Mouse (Mus musculus) limb, embryonic 13.5 days (tissue): ENCODE results near the gene Sox6. TPM values are rescaled to one million over a fixed set of nuclear protein-coding genes. Genes with fewer than 3 reads are reported as not detected.

ENCODE experiments used
- ATAC-seq: fragments of 200-750 bp; cut with Nextera tagmentation; 2 replicates; pipeline ENCODE4 v1.8.0; 2017; ENCODE audit warnings: low read depth, moderate number of reproducible peaks, moderate TSS enrichment; ENCODE audit not compliant: low FRiP score
- H3K27ac ChIP-seq: fragments of 300-500 bp; sonication (generic); 2 replicates; pipeline ENCODE4 v1.5.1; 2015; ENCODE audit warnings: inconsistent platforms, mild to moderate bottlenecking, moderate library complexity
- H3K27me3 ChIP-seq: fragments of 300-500 bp; sonication (generic); 2 replicates; pipeline ENCODE4 v1.6.1; 2015; ENCODE audit warnings: mild to moderate bottlenecking, inconsistent platforms
- H3K36me3 ChIP-seq: fragments of 300-500 bp; sonication (generic); 2 replicates; pipeline ENCODE4 v1.6.1; 2015; ENCODE audit warnings: inconsistent platforms, mild to moderate bottlenecking, moderate library complexity
- H3K4me1 ChIP-seq: fragments of 300-500 bp; sonication (generic); 2 replicates; pipeline ENCODE4 v1.6.1; 2015; ENCODE audit warnings: inconsistent platforms
- H3K4me2 ChIP-seq: fragments of 300-500 bp; sonication (generic); replicated peaks from 2 replicates; pipeline ENCODE4 v1.6.1; 2015; ENCODE audit warnings: inconsistent platforms, mild to moderate bottlenecking, moderate library complexity
- H3K4me3 ChIP-seq: fragments of 300-500 bp; sonication (generic); 2 replicates; pipeline ENCODE4 v1.5.1; 2015; ENCODE audit warnings: moderate library complexity, mild to moderate bottlenecking, inconsistent platforms
- H3K9ac ChIP-seq: fragments of 300-500 bp; sonication (generic); 2 replicates; pipeline ENCODE4 v1.6.1; 2015; ENCODE audit warnings: mild to moderate bottlenecking, inconsistent platforms
- H3K9me3 ChIP-seq: fragments of 300-500 bp; sonication (generic); 2 replicates; pipeline ENCODE4 v1.6.1; 2016; ENCODE audit warnings: inconsistent platforms
- WGBS: fragments of 180-500 bp; shearing (Covaris S2); methylation state at CpG from one replicate; pipeline ENCODE4 v1.1.7; 2015; 5-methylcytosine and 5-hydroxymethylcytosine counted together
- polyA plus RNA-seq: library from polyadenylated mRNA; unstranded; fragments of >200 nt; fragmentation: Nextera tagmentation; extraction: Ambion mirVana; gene quantifications from 2 replicates; pipeline ENCODE4 v1.2.1, GENCODE M21; 2015

Sox6 gene
- polyA plus RNA-seq, 1 experiment from 2014 or later, result 105 TPM

DNA sequence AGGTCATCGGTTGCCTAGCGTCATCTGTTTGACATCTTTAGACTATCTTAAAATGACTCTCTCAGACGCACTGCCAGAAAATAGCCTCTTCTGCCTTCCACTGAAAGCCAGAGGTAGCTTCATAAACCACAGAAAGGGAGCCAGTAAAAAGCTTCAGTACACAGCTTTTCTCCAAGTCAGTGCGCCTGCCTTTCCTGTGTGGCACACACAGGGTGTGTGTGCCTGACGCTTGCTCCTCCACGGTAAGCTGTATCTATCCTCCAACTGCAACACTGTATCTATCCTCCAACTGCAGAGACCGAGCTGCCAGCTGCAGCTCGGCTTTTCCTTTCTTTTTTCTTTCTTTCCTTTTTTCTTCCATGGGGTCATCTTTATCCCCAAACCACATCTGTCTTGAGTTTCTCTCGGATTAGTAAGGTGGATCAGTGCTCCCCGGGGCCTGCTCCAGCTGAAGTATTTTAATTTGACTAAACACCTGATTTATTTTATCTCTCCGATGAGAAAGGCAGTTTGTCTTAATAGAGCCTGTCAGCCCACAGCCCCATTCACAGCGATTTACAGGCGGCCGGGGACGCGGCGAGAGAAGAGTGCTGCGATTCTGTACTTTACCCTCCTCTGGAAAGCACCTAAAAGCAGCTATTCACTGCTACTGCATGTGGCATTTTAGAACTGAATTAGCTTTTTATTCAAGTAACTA lies 371.8 kb downstream of the Sox6 start:
- no peak overlapping the region for H3K9ac ChIP-seq
- H3K36me3 ChIP-seq, result no peaks in the 10 kb centered on the region
- WGBS, result 11% methylated on average over 18 of the region's 18 CpGs
- ATAC-seq, result no peak
- peak overlapping the region; percentile 3; the same call in 1 of the 2 replicates for H3K27ac ChIP-seq
- peaks cover 49% of the 10 kb centered on the region for H3K4me1 ChIP-seq
- H3K4me3 ChIP-seq, result peak overlapping the region; percentile 28
- peaks cover 10% of the 10 kb centered on the region; the same call in 1 of the 2 replicates for H3K27me3 ChIP-seq
- H3K9me3 ChIP-seq, result no peaks in the 10 kb centered on the region
- H3K4me2 ChIP-seq, result peak overlapping the region; percentile 59

DNA sequence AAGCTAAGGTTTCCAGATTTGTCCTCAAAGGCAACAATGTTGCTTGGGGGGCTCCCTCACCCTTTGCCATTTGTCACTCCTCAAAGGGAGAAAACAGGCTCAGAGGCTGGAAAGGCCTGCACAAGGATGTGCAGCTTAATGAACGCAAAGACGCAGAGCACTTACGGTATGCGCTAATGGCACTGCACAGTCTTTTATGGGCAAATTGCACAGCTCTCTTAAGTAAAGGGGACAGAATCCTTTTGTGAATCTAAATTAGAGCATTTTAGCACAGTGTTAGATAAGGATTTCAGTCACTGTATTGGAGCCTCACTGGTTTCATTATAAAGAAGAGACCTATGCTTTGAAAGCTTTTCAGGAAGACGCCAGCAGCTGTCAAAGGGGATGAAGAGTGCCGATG lies 375.2 kb downstream of the Sox6 start:
- H3K4me2 ChIP-seq, result no peak overlapping the region
- H3K9me3 ChIP-seq, result no peaks in the 10 kb centered on the region
- H3K27ac ChIP-seq, result no peak overlapping the region
- no peaks in the 10 kb centered on the region for H3K36me3 ChIP-seq
- H3K4me1 ChIP-seq, result peaks cover 39% of the 10 kb centered on the region
- no peak overlapping the region for H3K9ac ChIP-seq
- no peak for ATAC-seq
- H3K27me3 ChIP-seq, result peaks cover 10% of the 10 kb centered on the region; the same call in 1 of the 2 replicates
- H3K4me3 ChIP-seq, result no peak overlapping the region
- WGBS, result 42% methylated on average over 6 of the region's 6 CpGs

DNA sequence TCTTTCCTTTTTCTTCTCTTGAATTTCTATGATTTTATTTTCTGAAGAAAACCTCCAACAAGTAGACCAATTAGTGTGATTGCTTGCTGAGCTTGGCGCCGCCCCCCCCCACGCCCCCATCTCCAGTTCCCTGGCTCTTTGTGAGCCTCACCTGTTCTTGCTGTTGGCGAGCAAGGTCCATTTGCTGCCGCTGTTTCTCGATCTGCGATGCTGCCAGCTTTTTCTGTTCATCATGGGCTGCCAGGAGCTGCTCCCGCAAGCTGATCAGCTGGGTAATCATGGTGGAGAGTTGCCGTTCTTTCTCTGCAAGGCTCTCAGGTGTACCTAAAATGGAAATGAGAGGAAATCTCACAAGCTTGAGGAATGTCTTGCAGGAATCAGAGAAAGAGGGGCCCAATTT lies 376.5 kb downstream of the Sox6 start:
- H3K4me2 ChIP-seq, result no peak overlapping the region
- no peak for ATAC-seq
- peaks cover 30% of the 10 kb centered on the region for H3K4me1 ChIP-seq
- no peak overlapping the region for H3K9ac ChIP-seq
- no peak overlapping the region for H3K27ac ChIP-seq
- no peaks in the 10 kb centered on the region for H3K36me3 ChIP-seq
- no peak overlapping the region for H3K4me3 ChIP-seq
- 78% methylated on average over 9 of the region's 9 CpGs for WGBS
- peaks cover 10% of the 10 kb centered on the region; the same call in 1 of the 2 replicates for H3K27me3 ChIP-seq
- H3K9me3 ChIP-seq, result no peaks in the 10 kb centered on the region

DNA sequence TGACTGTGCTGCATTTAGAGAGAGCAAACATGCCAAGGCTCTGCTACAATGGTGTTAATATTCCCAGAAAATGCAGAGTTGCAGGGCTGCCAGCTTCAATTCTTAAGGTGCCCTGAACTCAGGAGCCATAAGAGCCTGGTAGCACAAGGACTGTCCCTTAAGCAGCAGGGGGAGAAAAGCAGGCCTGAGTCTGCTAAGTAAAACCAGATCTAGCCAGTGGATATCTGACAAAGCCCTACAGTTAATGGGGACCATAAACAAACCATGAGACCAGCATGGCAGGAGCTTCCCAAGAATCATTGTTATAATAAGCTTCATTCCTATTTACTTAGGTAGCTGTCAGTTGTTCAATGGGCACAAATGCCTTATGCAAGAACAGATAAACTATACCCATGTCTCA lies 391.9 kb downstream of the Sox6 start:
- Histone ChIP-seq H3K4me1 (peaks cover 30% of the 10 kb centered on the region), H3K27ac (no peak overlapping the region)
- ATAC-seq, result no peak

DNA sequence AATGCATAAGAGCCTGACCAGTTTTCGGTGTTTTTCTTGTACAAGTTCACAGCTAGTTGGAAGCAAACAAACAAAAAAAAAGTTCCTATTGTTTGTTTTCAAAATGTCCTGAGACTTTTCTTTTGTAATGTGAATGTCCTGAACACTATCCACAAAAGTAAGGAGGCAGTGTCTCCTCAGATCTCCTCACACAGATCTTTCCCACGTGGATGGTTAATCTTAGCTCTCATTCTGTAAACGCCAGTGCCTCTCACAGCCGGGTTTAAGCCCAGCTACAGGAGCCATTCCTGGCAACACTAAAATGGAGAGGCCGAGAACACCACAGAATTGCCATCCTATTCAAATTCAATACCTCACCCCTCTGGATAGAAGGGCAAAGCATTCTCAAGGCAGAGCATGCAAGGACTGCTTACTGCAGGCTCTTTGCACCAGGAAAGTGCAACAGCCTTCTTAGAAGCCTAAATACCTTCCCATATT lies 392.6 kb downstream of the Sox6 start:
- no peak for ATAC-seq
- 7% methylated on average over 5 of the region's 5 CpGs for WGBS
- H3K4me3 ChIP-seq, result no peak overlapping the region
- H3K9ac ChIP-seq, result no peak overlapping the region
- H3K27me3 ChIP-seq, result no peaks in the 10 kb centered on the region; the same call in 1 of the 2 replicates
- H3K27ac ChIP-seq, result peak overlapping the region; percentile 62; the same call in 1 of the 2 replicates
- no peak overlapping the region; the same call in 1 of the 2 replicates for H3K4me2 ChIP-seq
- H3K9me3 ChIP-seq, result no peaks in the 10 kb centered on the region
- H3K36me3 ChIP-seq, result no peaks in the 10 kb centered on the region
- peaks cover 30% of the 10 kb centered on the region for H3K4me1 ChIP-seq

More for the DNA sequence above, 391.9 kb downstream of the Sox6 start:
- H3K4me3 ChIP-seq, result no peak overlapping the region
- H3K36me3 ChIP-seq, result no peaks in the 10 kb centered on the region
- no peak overlapping the region for H3K9ac ChIP-seq
- H3K27me3 ChIP-seq, result no peaks in the 10 kb centered on the region; the same call in 1 of the 2 replicates
- H3K4me2 ChIP-seq, result no peak overlapping the region
- H3K9me3 ChIP-seq, result no peaks in the 10 kb centered on the region

DNA sequence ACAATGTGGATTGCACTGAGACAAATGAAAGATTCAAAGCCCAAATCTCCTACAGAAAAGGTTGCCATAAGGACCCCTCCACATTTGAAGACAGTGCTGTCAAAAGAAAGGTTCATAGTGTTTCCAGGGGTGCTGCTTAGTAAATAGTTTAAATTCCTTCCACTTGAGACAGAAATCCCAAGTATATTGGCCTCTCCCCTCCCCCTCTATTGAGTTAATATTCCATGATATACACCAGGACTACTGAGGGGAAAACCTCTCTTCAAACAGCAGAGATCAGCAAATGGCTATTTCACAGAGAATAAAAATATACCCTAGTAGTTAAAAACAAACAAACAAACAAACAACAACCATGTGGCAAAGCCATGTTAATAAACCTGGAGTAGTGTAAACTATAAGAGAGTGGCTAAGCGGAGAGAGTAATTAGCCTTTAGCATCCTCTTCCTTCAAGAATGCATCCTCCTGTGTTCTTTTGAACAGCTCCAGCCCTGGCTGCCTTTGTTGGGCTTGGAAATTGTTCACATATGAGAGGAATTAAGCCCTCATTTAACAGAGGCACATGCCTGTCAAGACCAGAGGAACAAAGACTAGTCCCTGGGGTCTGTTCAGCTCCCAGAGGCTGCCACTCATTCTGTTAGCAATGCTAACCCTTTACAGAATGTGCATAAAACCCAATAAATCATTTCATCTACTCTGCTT lies 393.2 kb downstream of the Sox6 start:
- no peaks in the 10 kb centered on the region for H3K36me3 ChIP-seq
- H3K4me1 ChIP-seq, result peaks cover 30% of the 10 kb centered on the region
- 22% methylated on average over 1 of the region's 1 CpGs for WGBS
- H3K4me2 ChIP-seq, result no peak overlapping the region
- peak overlapping the region; percentile 62 for H3K27ac ChIP-seq
- H3K9me3 ChIP-seq, result no peaks in the 10 kb centered on the region
- no peak overlapping the region for H3K9ac ChIP-seq
- ATAC-seq, result peak; percentile 57
- no peaks in the 10 kb centered on the region; the same call in 1 of the 2 replicates for H3K27me3 ChIP-seq
- H3K4me3 ChIP-seq, result no peak overlapping the region

DNA sequence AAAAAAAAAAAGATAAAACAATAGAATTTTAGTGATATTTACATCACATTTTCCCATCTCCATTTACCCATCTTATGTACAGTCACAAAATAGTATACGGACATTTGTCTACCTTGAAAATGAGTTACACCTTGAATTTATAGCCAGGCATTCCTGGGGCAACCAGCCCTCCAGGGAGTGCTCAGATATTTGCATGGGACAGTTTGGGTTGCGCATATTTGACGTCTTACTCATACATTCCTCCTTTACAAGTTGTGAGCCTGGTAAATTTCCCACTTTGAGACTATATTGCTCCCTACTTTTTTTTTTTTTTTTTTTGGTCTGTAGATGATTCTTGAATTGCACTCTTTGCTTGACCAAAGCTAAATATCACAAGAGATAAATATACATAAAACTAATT lies 407.9 kb downstream of the Sox6 start:
- no peaks in the 10 kb centered on the region for H3K27me3 ChIP-seq
- no peak overlapping the region for H3K9ac ChIP-seq
- WGBS, result 42% methylated on average over 3 of the region's 3 CpGs
- no peak overlapping the region for H3K4me3 ChIP-seq
- H3K27ac ChIP-seq, result 0 out of 2 replicates have a peak overlapping the region, but pooled peaks have one; percentile 48
- no peaks in the 10 kb centered on the region for H3K9me3 ChIP-seq
- no peak overlapping the region for H3K4me2 ChIP-seq
- no peaks in the 10 kb centered on the region for H3K36me3 ChIP-seq
- no peak for ATAC-seq
- H3K4me1 ChIP-seq, result peaks cover 44% of the 10 kb centered on the region

DNA sequence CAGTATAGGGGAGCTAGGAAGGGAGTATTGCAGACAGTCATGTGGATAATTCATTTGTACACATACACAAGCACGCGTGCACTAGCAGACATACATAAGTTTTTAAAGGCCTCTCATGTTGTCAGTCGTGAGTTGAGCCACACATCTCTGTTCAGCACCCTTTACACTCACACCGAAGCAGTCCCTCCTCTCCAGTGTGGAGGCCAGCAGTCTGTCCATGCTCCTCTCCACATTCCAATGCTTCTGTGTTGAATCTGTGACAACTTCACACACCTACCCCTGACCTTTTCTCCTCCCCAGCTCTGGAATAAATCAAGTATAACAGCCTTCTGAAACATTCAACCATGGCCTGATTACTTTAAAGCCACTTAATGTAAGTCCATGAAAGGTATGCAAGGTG lies 408.3 kb downstream of the Sox6 start:
- H3K4me2 ChIP-seq, result no peak overlapping the region
- H3K9ac ChIP-seq, result no peak overlapping the region
- H3K27ac ChIP-seq, result 0 out of 2 replicates have a peak overlapping the region, but pooled peaks have one; percentile 48
- no peaks in the 10 kb centered on the region for H3K9me3 ChIP-seq
- H3K36me3 ChIP-seq, result no peaks in the 10 kb centered on the region
- no peak for ATAC-seq
- no peaks in the 10 kb centered on the region for H3K27me3 ChIP-seq
- H3K4me1 ChIP-seq, result peaks cover 48% of the 10 kb centered on the region
- H3K4me3 ChIP-seq, result no peak overlapping the region
- WGBS, result 75% methylated on average over 4 of the region's 4 CpGs

DNA sequence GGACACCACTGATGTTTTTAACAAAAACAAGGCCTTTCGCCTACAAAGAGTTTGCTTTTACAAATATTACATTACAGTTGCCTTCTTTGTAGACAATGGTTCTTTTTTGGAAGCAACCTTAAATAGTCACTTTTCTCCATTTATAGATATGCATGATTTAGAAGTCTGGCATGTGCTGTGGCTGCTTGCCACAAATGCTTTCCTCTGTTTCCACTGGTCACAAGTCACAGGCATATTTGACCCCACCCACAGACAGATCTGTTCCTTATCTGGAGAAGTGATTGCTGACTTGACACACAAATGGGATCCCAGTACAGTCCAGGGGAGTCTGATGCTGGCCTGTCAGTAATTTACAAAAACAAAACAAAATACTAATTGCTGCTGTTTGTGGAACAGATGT lies 409.8 kb downstream of the Sox6 start:
- 84% methylated on average over 1 of the region's 1 CpGs for WGBS
- ATAC-seq, result no peak
- H3K4me3 ChIP-seq, result no peak overlapping the region
- H3K4me1 ChIP-seq, result peaks cover 63% of the 10 kb centered on the region
- no peaks in the 10 kb centered on the region for H3K36me3 ChIP-seq
- H3K27ac ChIP-seq, result no peak overlapping the region
- H3K9ac ChIP-seq, result no peak overlapping the region
- no peak overlapping the region for H3K4me2 ChIP-seq
- H3K27me3 ChIP-seq, result no peaks in the 10 kb centered on the region
- H3K9me3 ChIP-seq, result no peaks in the 10 kb centered on the region

DNA sequence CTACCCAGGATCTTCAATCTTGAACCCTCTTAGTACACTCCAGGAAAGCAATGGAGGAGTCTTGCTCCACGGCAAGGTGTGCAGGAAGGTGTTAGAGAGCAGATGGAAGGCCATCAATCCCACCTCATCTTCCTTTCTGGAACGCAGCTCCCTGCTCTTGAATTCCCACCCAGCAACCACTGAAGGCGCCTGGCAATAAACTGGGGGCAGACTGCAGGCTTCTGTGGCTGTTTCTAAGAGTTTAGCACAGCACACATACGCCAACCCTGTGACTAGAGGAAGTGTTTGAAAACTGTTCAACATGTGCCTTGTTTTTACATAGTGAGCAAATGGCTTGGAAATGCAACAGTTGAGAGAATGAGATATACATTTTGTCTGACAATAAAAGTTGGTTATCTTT lies 412.6 kb downstream of the Sox6 start:
- H3K36me3 ChIP-seq, result no peaks in the 10 kb centered on the region
- H3K4me3 ChIP-seq, result no peak overlapping the region
- H3K27me3 ChIP-seq, result no peaks in the 10 kb centered on the region
- peak overlapping the region; percentile 85 for H3K27ac ChIP-seq
- H3K4me2 ChIP-seq, result peak overlapping the region; percentile 28; the same call in 1 of the 2 replicates
- WGBS, result 29% methylated on average over 4 of the region's 4 CpGs
- H3K4me1 ChIP-seq, result peaks cover 69% of the 10 kb centered on the region
- ATAC-seq, result no peak
- no peaks in the 10 kb centered on the region for H3K9me3 ChIP-seq
- H3K9ac ChIP-seq, result no peak overlapping the region

DNA sequence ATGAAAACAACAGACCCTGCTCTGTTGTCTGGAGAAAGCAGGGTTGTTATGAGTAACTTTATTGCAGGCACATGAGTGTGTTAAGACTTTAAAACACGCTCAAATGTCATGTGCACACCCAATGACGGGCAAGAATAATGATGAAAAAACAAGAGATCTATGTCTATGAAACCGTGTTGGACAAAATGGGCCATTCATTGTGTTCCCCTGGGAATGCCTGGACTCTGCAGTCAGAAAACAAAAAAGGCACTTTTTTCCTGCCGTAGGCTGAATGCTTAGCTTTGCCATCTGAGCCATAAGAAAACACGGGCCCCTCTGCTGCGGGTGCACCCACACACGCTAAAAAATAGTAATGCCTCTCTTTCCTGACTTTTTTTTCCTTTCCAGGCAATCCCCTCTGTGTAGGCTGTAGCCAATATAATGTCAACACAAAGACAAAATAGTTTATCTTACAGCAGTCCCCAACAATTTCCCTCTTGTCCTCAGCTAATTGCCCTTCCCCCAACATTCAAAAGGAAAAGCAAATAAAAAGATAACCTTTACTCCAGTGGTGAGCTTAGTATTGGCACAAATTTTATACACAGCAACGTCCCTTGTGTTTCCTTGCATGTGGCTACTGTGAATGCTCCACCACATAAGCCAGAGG lies 413.6 kb downstream of the Sox6 start:
- Histone ChIP-seq H3K27ac (peak overlapping the region; percentile 85), H3K4me1 (peaks cover 62% of the 10 kb centered on the region), H3K4me3 (no peak overlapping the region), H3K9ac (no peak overlapping the region), H3K9me3 (no peaks in the 10 kb centered on the region), H3K27me3 (no peaks in the 10 kb centered on the region), H3K4me2 (peak overlapping the region; percentile 28), H3K36me3 (no peaks in the 10 kb centered on the region)
- WGBS, result 18% methylated on average over 8 of the region's 8 CpGs
- peak; percentile 68 for ATAC-seq

DNA sequence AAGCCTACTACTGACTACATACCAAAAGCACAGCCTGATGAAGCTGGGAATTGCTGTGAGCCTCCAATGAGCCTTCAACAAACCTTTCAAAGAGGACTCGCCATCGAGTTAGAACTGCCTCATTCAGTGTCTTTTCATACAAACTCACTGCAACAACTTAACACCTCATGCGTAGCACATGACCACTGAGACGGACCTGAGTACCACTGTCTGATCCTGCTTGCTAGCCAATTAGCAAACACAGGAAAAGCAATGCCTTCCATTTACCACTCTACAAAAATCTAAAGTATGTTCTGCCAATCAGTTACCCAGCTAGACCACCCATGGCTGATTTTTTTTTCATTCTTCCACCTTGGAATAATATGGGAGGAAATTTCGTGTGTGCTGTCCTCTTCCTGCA lies 414.1 kb downstream of the Sox6 start:
- ATAC-seq, result peak; percentile 54; the same call in 1 of the 2 replicates
- no peaks in the 10 kb centered on the region for H3K27me3 ChIP-seq
- WGBS, result 31% methylated on average over 5 of the region's 5 CpGs
- no peak overlapping the region for H3K9ac ChIP-seq
- H3K27ac ChIP-seq, result peak overlapping the region; percentile 85
- H3K36me3 ChIP-seq, result no peaks in the 10 kb centered on the region
- H3K4me2 ChIP-seq, result peak overlapping the region; percentile 28
- no peaks in the 10 kb centered on the region for H3K9me3 ChIP-seq
- no peak overlapping the region for H3K4me3 ChIP-seq
- H3K4me1 ChIP-seq, result peaks cover 57% of the 10 kb centered on the region
